Mouse (Mus musculus) forebrain, embryonic 11.5 days (tissue): ENCODE results near the gene Dock1. TPM values are rescaled to one million over a fixed set of nuclear protein-coding genes. Genes with fewer than 3 reads are reported as not detected.

Experiments
- ATAC-seq: fragments of 200-750 bp; cut with Nextera tagmentation; replicated peaks from 2 replicates; pipeline ENCODE4 v1.8.0; 2017; ENCODE audit warnings: moderate TSS enrichment; ENCODE audit not compliant: low FRiP score
- DNase-seq: peaks from one replicate; pipeline ENCODE4 v3.0.0-alpha.2; 2017; ENCODE audit warnings: low spot score
- H3K27ac ChIP-seq: fragments of 300-500 bp; sonication (generic); 2 replicates; pipeline ENCODE4 v1.5.1; 2014; ENCODE audit warnings: low read depth, low read length
- H3K27me3 ChIP-seq: fragments of 300-500 bp; sonication (generic); 2 replicates; pipeline ENCODE4 v1.6.1; 2014; ENCODE audit warnings: mild to moderate bottlenecking, low read length, mixed read lengths; ENCODE audit not compliant: control insufficient read depth, insufficient read depth
- H3K36me3 ChIP-seq: fragments of 300-500 bp; sonication (generic); 2 replicates; pipeline ENCODE4 v1.6.1; 2014; ENCODE audit warnings: mild to moderate bottlenecking, low read length, moderate library complexity, mixed read lengths; ENCODE audit not compliant: control insufficient read depth, insufficient read depth
- H3K4me1 ChIP-seq: fragments of 300-500 bp; sonication (generic); replicated peaks from 2 replicates; pipeline ENCODE4 v1.6.1; 2014; ENCODE audit warnings: low read length, mixed read lengths; ENCODE audit not compliant: control insufficient read depth, insufficient read depth
- H3K4me2 ChIP-seq: fragments of 300-500 bp; sonication (generic); 2 replicates; pipeline ENCODE4 v1.6.1; 2014; ENCODE audit warnings: low read depth, mild to moderate bottlenecking, low read length, moderate library complexity, mixed read lengths; ENCODE audit not compliant: severe bottlenecking
- H3K4me3 ChIP-seq: fragments of 300-500 bp; sonication (generic); 2 replicates; pipeline ENCODE4 v1.5.1; 2014; ENCODE audit warnings: low read depth, low read length
- H3K9ac ChIP-seq: fragments of 300-500 bp; sonication (generic); 2 replicates; pipeline ENCODE4 v1.6.1; 2014; ENCODE audit warnings: low read length
- H3K9me3 ChIP-seq: fragments of 300-500 bp; sonication (generic); 2 replicates; pipeline ENCODE4 v1.6.1; 2016; ENCODE audit warnings: low read length, mixed read lengths; ENCODE audit not compliant: control insufficient read depth
- WGBS: fragments of 180-500 bp; shearing (Covaris S2); extraction: QIAGEN DNeasy Blood & Tissue Kit; methylation state at CpG from one replicate; pipeline ENCODE4 v1.1.7; 2014; 5-methylcytosine and 5-hydroxymethylcytosine counted together
- polyA plus RNA-seq: library from polyadenylated mRNA; unstranded; fragments of >200 nt; fragmentation: Nextera tagmentation; extraction: Ambion mirVana; gene quantifications from 2 replicates; pipeline ENCODE4 v1.2.1, GENCODE M21; 2014

The Dock1 gene
- polyA plus RNA-seq, 1 experiment from 2014 or later: 26.5 TPM

DNA sequence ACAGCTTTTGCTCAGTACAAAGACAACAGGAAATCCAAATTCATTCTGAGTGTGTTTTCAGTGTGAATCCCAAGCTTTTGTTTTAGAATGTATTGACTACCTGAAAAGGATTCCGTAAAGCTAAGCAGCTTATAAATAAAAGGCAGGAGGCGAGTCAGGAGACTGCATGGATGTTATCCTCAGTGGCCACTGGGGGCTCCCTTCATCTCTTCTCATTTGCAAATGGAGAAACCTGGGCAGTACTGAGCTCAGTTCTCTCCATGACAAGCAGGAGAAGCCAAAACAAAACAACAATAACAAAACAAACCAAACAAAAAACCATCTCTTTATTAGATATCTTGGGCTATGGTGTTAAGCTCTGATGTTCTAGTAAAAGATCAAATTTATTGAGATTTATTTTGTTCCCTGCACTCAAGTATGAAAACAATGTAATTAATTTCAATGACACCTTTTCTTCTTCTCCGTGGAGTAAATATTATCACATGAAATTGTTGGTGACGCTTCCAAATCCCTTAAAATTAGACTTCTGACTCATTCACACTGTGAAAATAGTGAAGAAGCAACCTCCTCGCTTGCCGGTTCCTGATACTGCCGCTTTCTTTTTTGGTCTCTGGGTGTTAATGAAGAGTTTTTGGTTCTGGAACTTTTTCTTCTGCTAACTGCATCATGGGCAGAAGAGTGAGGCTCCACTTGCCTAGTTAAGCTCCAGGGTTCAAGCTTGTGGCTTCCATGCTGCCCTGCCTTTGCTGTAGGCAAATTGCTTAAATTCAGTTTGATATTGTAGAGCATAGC is 275.7 kb downstream of the Dock1 start:
- no peak for ATAC-seq
- Histone ChIP-seq H3K9ac (no peak overlapping the region), H3K27me3 (no peaks in the 10 kb centered on the region), H3K36me3 (no peaks in the 10 kb centered on the region), H3K4me3 (no peak overlapping the region), H3K9me3 (no peaks in the 10 kb centered on the region), H3K4me2 (no peak overlapping the region), H3K27ac (no peak overlapping the region), H3K4me1 (no peaks in the 10 kb centered on the region)
- 76% methylated on average over 7 of the region's 7 CpGs for WGBS
- no peak for DNase-seq

DNA sequence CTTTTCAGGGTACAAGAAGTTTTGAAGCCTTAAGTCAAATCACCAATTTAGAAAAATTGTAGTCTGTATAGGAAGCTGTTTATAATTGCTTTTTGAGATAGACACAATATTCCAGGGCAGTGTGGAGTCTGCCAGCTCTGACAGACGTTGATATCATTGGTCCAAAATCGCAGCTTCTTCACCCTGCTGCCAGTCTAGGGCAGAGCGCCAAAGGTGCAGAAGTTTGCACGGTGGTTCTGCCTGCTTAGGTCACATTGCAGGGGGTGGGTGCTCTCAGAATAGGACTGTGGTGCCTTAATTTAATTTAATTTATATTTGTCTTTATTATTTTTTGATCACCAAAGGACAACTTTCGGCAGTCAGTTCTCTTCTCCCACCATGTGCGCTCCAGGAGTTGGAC is 288.6 kb downstream of the Dock1 start:
- no peaks in the 10 kb centered on the region for H3K4me1 ChIP-seq
- H3K27me3 ChIP-seq: no peaks in the 10 kb centered on the region
- ATAC-seq: no peak
- no peaks in the 10 kb centered on the region for H3K36me3 ChIP-seq
- 88% methylated on average over 6 of the region's 6 CpGs for WGBS
- H3K9me3 ChIP-seq: no peaks in the 10 kb centered on the region
- no peak overlapping the region for H3K4me3 ChIP-seq
- H3K4me2 ChIP-seq: no peak overlapping the region
- no peak overlapping the region for H3K9ac ChIP-seq
- no peak overlapping the region for H3K27ac ChIP-seq
- no peak for DNase-seq

DNA sequence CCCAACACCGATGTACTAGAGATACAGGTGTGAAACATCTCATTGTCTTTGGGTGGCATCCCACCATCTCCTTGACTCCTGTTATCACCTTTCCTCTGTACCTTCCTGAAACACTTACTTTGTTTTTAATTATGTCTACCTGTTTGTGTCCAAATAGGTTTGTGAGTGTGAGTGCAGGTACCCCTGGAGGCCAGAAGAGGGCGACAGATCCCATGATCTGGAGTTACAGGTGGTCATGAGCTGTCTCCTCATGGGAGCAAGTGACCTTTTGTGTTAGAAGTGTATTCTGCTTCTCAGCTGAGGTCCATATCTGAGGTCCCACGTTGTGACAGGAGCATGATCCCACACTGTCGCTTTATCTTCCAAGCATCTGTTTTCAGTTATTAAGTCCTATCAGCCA is 290.4 kb downstream of the Dock1 start:
- Histone ChIP-seq H3K4me3 (no peak overlapping the region), H3K9me3 (no peaks in the 10 kb centered on the region), H3K27ac (no peak overlapping the region), H3K4me1 (no peaks in the 10 kb centered on the region), H3K27me3 (no peaks in the 10 kb centered on the region), H3K9ac (no peak overlapping the region), H3K36me3 (no peaks in the 10 kb centered on the region), H3K4me2 (no peak overlapping the region)
- ATAC-seq (no peak), DNase-seq (no peak)
- WGBS: 61% methylated on average over 4 of the region's 4 CpGs

DNA sequence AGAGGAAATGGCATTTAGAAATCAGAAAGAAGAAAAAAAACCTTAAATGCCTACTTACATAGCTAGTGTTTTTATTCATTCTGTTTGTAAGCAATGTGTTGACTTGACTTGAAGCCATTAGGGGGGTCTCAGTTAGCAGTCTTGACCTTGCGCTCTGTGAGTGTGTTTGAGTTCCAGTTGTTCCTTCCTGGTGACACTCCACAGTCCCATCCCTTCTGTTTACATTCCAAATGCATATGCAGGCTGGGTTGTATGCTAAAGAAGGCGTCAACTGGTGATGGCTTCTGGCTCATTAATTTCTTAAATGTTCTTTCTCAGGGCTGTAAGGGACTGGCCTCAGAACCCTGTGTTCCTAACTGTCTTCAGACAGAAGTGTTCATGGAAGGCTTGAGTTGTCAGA is 291.2 kb downstream of the Dock1 start:
- no peak for DNase-seq
- Histone ChIP-seq H3K36me3 (no peaks in the 10 kb centered on the region), H3K9ac (no peak overlapping the region), H3K9me3 (no peaks in the 10 kb centered on the region), H3K27me3 (no peaks in the 10 kb centered on the region), H3K4me3 (no peak overlapping the region), H3K4me2 (no peak overlapping the region), H3K4me1 (no peaks in the 10 kb centered on the region), H3K27ac (no peak overlapping the region)
- WGBS: 94% methylated on average over 2 of the region's 2 CpGs
- ATAC-seq: no peak

DNA sequence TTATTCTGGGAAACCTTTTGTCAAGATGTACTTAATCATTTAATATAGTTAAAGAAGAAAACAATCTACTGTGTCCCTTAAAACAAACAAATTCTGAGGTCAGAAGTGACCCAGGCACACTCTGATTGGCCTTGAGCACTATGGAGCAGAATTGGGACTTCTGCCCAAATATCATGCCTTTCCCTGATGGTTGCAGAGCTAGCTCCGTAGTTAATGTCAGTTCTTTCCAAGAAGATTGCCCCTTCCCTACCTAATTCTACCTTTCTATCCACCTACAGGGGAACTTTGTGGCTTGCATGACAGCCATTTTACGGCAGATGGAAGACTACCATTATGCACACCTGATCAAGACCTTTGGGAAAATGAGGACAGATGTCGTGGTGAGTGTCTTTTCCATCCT is 319.8 kb downstream of the Dock1 start:
- Histone ChIP-seq H3K27ac (no peak overlapping the region; the same call in 1 of the 2 replicates), H3K4me3 (no peak overlapping the region), H3K9ac (no peak overlapping the region), H3K4me1 (no peaks in the 10 kb centered on the region), H3K27me3 (no peaks in the 10 kb centered on the region), H3K9me3 (no peaks in the 10 kb centered on the region), H3K36me3 (no peaks in the 10 kb centered on the region), H3K4me2 (no peak overlapping the region)
- ATAC-seq (no peak), DNase-seq (no peak)
- 87% methylated on average over 3 of the region's 3 CpGs for WGBS

DNA sequence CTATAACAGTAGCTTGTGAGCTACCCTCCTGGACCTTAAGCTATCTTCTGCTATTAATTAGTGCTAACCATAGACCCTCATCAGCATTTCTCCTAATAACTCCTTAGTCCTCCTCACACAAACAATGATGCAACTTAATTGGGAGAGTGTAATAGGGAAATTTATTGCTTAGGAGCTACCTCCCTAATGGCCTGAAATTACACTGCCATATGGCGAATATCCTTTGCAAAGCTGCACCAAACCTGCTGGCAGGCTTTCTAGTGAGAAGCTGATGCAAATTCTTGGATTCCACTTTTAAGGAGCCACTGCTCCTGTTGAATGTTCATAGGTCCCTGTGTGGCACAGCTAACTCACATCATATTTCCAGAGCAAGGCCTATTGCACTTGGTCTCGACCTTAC is 320.5 kb downstream of the Dock1 start:
- ATAC-seq: no peak
- no peak overlapping the region for H3K4me3 ChIP-seq
- no peaks in the 10 kb centered on the region for H3K36me3 ChIP-seq
- H3K9ac ChIP-seq: no peak overlapping the region
- H3K4me1 ChIP-seq: no peaks in the 10 kb centered on the region
- WGBS: 81% methylated on average over 2 of the region's 2 CpGs
- no peak for DNase-seq
- no peaks in the 10 kb centered on the region for H3K9me3 ChIP-seq
- no peak overlapping the region for H3K4me2 ChIP-seq
- H3K27me3 ChIP-seq: no peaks in the 10 kb centered on the region
- H3K27ac ChIP-seq: no peak overlapping the region

DNA sequence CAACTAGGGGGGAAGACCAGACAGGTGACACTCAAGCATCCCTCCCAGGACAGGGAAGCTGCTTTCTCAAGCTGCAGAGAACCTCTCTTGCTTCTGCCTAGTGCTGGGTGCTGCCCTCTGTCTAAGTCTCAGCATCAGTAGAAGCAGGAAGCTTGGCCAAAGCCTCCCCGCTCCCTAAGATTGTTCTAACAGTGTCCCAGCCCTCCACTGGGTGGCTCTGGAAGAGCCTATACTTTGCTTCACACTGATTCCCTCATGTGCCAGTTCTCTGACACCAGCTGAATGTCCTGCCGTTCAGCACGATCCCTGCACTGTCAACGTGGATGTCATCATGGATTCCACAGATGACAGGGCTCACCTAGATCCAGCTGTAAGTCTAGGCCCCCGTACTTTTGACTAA is 324.5 kb downstream of the Dock1 start:
- Histone ChIP-seq H3K9ac (no peak overlapping the region), H3K4me2 (no peak overlapping the region), H3K27me3 (no peaks in the 10 kb centered on the region), H3K9me3 (no peaks in the 10 kb centered on the region), H3K27ac (no peak overlapping the region), H3K4me1 (no peaks in the 10 kb centered on the region), H3K4me3 (no peak overlapping the region), H3K36me3 (no peaks in the 10 kb centered on the region)
- no peak for ATAC-seq
- no peak for DNase-seq
- WGBS: 86% methylated on average over 5 of the region's 5 CpGs

DNA sequence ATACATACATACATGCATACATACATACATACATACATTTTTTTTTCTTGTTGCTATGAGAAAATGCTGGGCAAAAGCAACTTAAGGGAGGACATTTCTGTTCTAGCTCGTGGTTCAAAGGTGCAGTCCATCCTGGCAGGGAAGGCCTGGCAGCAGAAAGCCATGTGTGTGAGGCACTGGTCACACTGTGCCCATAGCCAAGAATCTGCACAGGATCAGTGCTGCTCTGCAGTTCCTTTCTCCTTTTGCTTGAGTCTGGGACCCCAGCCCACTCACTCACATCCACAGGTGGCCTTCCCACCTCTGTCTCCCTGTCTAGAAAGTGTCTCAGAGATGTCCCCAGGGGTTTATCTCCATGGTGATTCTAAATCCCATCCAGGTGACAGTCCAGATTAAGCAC is 331.8 kb downstream of the Dock1 start:
- ATAC-seq (no peak), DNase-seq (no peak)
- H3K4me2 ChIP-seq: no peak overlapping the region
- no peaks in the 10 kb centered on the region for H3K36me3 ChIP-seq
- H3K9ac ChIP-seq: no peak overlapping the region
- no peaks in the 10 kb centered on the region for H3K9me3 ChIP-seq
- H3K4me1 ChIP-seq: no peaks in the 10 kb centered on the region
- no peak overlapping the region for H3K27ac ChIP-seq
- no peak overlapping the region for H3K4me3 ChIP-seq
- no peaks in the 10 kb centered on the region for H3K27me3 ChIP-seq
- 71% methylated on average over 1 of the region's 1 CpGs for WGBS

DNA sequence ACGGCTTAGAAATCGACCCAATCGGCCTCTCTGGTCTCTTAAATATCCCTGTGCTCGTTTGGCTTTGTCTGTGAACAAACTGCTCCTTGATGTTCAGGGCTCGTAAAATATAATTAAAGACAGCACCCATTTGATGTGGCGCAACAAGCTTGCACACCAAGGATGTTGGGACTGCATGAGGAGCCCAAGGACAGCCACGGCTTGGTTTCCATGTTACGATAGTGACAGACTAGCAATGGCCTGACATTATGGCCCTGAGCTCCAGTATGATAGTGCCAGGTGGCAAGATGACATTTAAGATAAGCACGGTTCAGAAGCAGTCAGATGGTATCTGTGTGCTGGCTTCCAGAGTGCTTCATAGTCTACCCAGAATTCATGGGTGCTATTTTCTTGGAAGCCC is 332.4 kb downstream of the Dock1 start:
- Histone ChIP-seq H3K4me1 (no peaks in the 10 kb centered on the region), H3K4me3 (no peak overlapping the region), H3K4me2 (no peak overlapping the region), H3K27ac (no peak overlapping the region), H3K27me3 (no peaks in the 10 kb centered on the region), H3K9ac (no peak overlapping the region), H3K36me3 (no peaks in the 10 kb centered on the region), H3K9me3 (no peaks in the 10 kb centered on the region)
- ATAC-seq (no peak), DNase-seq (no peak)
- 85% methylated on average over 9 of the region's 9 CpGs for WGBS
